Mouse (Mus musculus): ENCODE results near the gene Matn4.

GRCm38 (mm10) chr2:164356177-164356967, 48.6 kb downstream of the Matn4 start:
- TF ChIP-seq MAFK (IDR thresholded peaks at IDR 0.05; ENCODE audit: insufficient read depth, low read depth, low read length), result no peak
- TF ChIP-seq ZC3H11A (IDR thresholded peaks at IDR 0.05; ENCODE audit: borderline replicate concordance, low read depth, low read length), result no peak
- no peak for TF ChIP-seq ZNF384 (IDR thresholded peaks at IDR 0.05; ENCODE audit: low read depth, low read length)
- no peak for TF ChIP-seq CHD2 (IDR thresholded peaks at IDR 0.05; ENCODE audit: low read depth, low read length)

All from ES-E14 (cell line).